Mouse (Mus musculus): Measurements from ENCODE around the gene Pam. TPM values are rescaled to one million over a fixed set of nuclear protein-coding genes. Genes with fewer than 3 reads are reported as not detected.

Gene Pam
- polyA plus RNA-seq, 1 experiment from 2014 or later = 30.7 TPM

DNA sequence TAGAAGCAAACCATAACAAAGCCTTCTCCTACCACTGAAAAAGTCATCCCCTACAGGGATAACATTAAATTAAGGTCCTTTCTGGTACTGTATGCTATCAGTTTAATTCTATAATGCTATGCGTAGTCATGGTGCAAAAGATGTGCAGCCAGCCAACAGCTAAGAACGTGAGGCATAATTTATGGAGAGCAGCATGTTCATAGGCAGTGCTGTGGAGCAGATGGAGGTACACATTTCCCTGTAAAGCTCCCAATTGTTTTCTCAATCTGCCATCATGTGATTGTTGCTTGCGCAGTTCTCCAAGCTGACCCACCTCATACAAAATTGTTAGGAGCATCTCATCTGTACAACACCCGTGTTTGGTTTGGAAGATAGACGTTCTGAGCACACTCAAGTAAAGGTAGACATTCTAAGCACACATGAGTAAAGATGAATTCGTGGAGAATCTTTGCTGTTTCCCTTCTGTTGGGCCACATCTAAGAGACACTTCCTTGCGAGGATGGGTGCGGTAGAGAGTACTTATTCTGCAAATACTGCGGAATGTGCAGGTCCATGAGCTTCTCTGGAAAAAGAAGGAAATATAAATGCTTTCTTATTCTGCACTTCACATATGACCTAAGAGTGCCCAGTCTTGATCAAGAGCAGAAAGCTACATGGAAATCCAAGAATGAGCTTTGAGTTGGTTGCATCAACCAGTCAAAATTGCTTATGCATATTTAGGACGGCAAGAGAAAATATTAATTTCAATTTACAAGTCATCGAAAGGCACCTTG, 2.7 kb upstream of the Pam start:
- ATAC-seq (replicated peaks; ENCODE audit: low FRiP score) = no peak
- no peak overlapping the region for H3K9ac ChIP-seq
- no peak overlapping the region for H3K27ac ChIP-seq
- 91% methylated on average over 11 of the region's 11 CpGs for WGBS
- no peak overlapping the region for H3K4me2 ChIP-seq
- no peak overlapping the region for H3K4me3 ChIP-seq (replicated peaks)
- 0 out of 2 replicates have a peak, but pooled peaks cover 5% of the 10 kb centered on the region for H3K27me3 ChIP-seq
- no peaks in the 10 kb centered on the region for H3K9me3 ChIP-seq (replicated peaks)
- H3K36me3 ChIP-seq = no peaks in the 10 kb centered on the region
- peaks cover 11% of the 10 kb centered on the region; the same call in 1 of the 2 replicates for H3K4me1 ChIP-seq

DNA sequence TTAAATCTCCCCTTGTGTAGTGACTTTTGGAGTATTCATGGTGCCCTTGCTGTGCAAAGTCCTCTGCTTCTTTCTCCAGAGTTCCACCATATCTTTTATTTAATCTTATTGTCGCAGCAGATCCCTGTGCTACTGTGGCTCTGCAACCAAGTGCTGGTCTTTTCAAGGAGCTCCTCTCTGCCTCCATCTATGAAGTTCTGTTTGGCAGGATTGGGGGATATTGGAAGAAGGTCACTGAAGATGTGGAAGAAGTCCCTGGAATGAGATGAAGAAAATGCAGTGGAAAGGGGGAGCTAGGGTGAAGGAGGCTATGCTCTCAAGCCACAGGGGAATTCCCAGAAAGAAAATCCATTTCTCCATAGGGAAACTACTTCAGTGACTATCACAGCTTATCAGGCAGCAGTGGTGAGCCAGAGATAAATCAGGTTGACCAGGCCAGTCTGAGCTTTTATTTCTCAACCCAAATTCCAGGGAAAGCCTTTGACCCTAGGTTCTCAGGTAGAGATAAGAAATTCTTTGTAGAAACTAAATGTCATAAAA, 1.0 kb upstream of the Pam start:
- H3K4me1 ChIP-seq = peaks cover 11% of the 10 kb centered on the region; the same call in 1 of the 2 replicates
- H3K4me2 ChIP-seq = no peak overlapping the region
- no peak for ATAC-seq (replicated peaks; ENCODE audit: low FRiP score)
- no peaks in the 10 kb centered on the region for H3K36me3 ChIP-seq
- H3K4me3 ChIP-seq (replicated peaks) = no peak overlapping the region
- no peak overlapping the region for H3K9ac ChIP-seq
- no peak overlapping the region for H3K27ac ChIP-seq
- 76% methylated on average over 1 of the region's 1 CpGs for WGBS
- no peaks in the 10 kb centered on the region for H3K9me3 ChIP-seq (replicated peaks)
- 0 out of 2 replicates have a peak, but pooled peaks cover 5% of the 10 kb centered on the region for H3K27me3 ChIP-seq

GRCm38 (mm10) chr1:98095991-98096330, 515 bp upstream of the Pam start:
- H3K9ac ChIP-seq = peak overlapping the region; percentile 76
- WGBS = 43% methylated on average over 9 of the region's 9 CpGs
- peak; percentile 1; the same call in 1 of the 2 replicates for ATAC-seq (replicated peaks; ENCODE audit: low FRiP score)

DNA sequence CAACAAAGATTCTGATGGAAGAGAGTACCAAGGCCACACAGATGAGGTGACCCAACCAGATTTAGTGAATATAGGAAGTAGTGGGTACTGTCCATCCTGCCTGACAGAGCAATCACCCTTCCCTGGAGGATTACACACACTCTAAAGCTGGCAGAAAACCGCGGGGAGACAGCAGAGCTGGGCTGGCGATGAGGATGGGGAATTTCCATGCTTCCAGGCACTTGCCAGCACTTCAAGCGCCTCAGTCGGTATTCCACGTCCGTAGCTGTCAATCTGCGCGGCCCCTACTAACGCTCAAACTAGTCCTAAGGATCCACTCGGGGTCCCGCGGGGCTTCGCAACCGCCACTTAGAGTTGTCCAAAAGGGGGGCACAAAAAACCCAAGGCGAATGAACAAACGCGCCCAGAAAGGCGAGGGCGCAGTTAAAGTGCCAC, 618 bp downstream of the Pam start:
- Histone ChIP-seq H3K9me3 (replicated peaks) (no peaks in the 10 kb centered on the region), H3K4me1 (peaks cover 11% of the 10 kb centered on the region; the same call in 1 of the 2 replicates), H3K4me3 (replicated peaks) (peak overlapping the region; percentile 68), H3K27me3 (0 out of 2 replicates have a peak, but pooled peaks cover 5% of the 10 kb centered on the region), H3K27ac (peak overlapping the region; percentile 74), H3K36me3 (no peaks in the 10 kb centered on the region), H3K9ac (peak overlapping the region; percentile 76), H3K4me2 (peak overlapping the region; percentile 92)
- peak; percentile 40 for ATAC-seq (replicated peaks; ENCODE audit: low FRiP score)
- WGBS = 0% methylated on average over 20 of the region's 20 CpGs

More at GRCm38 (mm10) chr1:98095991-98096330, 515 bp upstream of the Pam start:
- H3K36me3 ChIP-seq = no peaks in the 10 kb centered on the region
- H3K27ac ChIP-seq = no peak overlapping the region
- peak overlapping the region; percentile 68 for H3K4me3 ChIP-seq (replicated peaks)
- no peaks in the 10 kb centered on the region for H3K9me3 ChIP-seq (replicated peaks)
- peak overlapping the region; percentile 92 for H3K4me2 ChIP-seq
- 0 out of 2 replicates have a peak, but pooled peaks cover 5% of the 10 kb centered on the region for H3K27me3 ChIP-seq
- peaks cover 11% of the 10 kb centered on the region; the same call in 1 of the 2 replicates for H3K4me1 ChIP-seq

DNA sequence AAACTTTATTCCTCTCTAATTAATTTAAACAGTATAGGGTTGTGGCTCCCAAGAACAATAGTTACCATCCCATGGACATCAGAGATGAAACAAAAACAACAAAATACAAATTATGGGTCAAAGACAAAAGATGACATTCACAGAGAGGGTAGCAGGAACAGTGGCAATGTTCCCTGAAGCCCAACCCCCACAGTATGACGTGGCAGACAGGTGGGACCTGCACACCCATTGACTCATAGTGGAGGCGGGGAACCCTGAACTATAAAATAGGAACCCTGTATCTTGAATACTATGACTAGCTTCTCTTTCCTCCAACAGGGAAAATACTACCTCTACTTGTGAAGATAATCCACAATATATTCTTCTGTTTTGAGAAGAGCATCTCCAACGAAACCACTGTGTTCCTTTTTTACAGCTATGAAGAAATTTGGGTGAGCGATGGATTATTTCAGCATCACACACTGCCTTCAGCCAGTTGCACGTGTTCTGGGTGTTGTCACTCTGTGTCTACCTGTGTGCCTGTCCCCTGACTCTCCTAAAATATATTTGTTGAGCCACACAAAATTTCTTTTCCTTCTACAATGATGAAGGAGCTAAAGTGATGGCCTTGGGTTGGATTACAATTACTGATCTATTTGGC, 6.0 kb downstream of the Pam start:
- H3K27ac ChIP-seq = no peak overlapping the region
- 91% methylated on average over 5 of the region's 5 CpGs for WGBS
- peaks cover 7% of the 10 kb centered on the region; the same call in 1 of the 2 replicates for H3K4me1 ChIP-seq
- no peak overlapping the region for H3K4me3 ChIP-seq (replicated peaks)
- no peak for ATAC-seq (replicated peaks; ENCODE audit: low FRiP score)
- no peaks in the 10 kb centered on the region for H3K27me3 ChIP-seq
- no peaks in the 10 kb centered on the region for H3K36me3 ChIP-seq
- no peaks in the 10 kb centered on the region for H3K9me3 ChIP-seq (replicated peaks)
- no peak overlapping the region for H3K9ac ChIP-seq
- H3K4me2 ChIP-seq = no peak overlapping the region

GRCm38 (mm10) chr1:98086456-98086855, 9.0 kb downstream of the Pam start:
- H3K27ac ChIP-seq = no peak overlapping the region
- H3K27me3 ChIP-seq = no peaks in the 10 kb centered on the region
- no peak for ATAC-seq (replicated peaks; ENCODE audit: low FRiP score)
- H3K9ac ChIP-seq = no peak overlapping the region
- peaks cover 19% of the 10 kb centered on the region for H3K4me1 ChIP-seq
- H3K9me3 ChIP-seq (replicated peaks) = no peaks in the 10 kb centered on the region
- H3K36me3 ChIP-seq = no peaks in the 10 kb centered on the region
- H3K4me3 ChIP-seq (replicated peaks) = no peak overlapping the region
- H3K4me2 ChIP-seq = no peak overlapping the region
- 41% methylated on average over 3 of the region's 3 CpGs for WGBS

- H3K4me3 ChIP-seq (replicated peaks) = no peak overlapping the region
- H3K9me3 ChIP-seq (replicated peaks) = no peaks in the 10 kb centered on the region
- peaks cover 19% of the 10 kb centered on the region for H3K4me1 ChIP-seq
- no peak overlapping the region for H3K9ac ChIP-seq
- no peak overlapping the region for H3K27ac ChIP-seq
- H3K36me3 ChIP-seq = no peaks in the 10 kb centered on the region
- H3K27me3 ChIP-seq = no peaks in the 10 kb centered on the region
- no peak overlapping the region for H3K4me2 ChIP-seq
- 62% methylated on average over 13 of the region's 13 CpGs for WGBS
- ATAC-seq (replicated peaks; ENCODE audit: low FRiP score) = no peak
These were observed 10.7 kb downstream of the Pam start for GRCm38 (mm10) chr1:98084596-98085274.

DNA sequence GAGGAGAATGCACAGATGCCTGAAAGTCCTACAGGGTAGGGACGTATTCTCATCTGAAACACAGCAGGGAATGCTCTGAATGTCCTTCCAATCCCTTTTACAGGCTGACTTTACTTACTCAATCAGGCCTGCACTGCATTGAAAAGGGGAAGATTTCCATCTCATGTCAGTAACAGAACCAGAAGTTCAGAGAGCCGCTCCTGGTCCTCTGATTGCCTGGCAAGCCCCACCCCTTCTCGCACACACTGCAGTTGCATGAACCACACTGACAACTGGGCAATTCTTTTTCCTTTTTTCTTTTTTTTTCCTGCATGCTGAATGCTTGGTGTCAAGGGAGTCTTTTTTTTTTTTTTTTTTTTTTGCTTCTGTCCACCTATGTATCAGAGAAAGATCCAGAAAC, 11.9 kb downstream of the Pam start:
- peaks cover 19% of the 10 kb centered on the region for H3K4me1 ChIP-seq
- H3K4me3 ChIP-seq (replicated peaks) = no peak overlapping the region
- no peaks in the 10 kb centered on the region for H3K27me3 ChIP-seq
- H3K36me3 ChIP-seq = no peaks in the 10 kb centered on the region
- H3K27ac ChIP-seq = no peak overlapping the region
- H3K4me2 ChIP-seq = no peak overlapping the region
- ATAC-seq (replicated peaks; ENCODE audit: low FRiP score) = no peak
- H3K9me3 ChIP-seq (replicated peaks) = no peaks in the 10 kb centered on the region
- WGBS = 78% methylated on average over 3 of the region's 3 CpGs
- H3K9ac ChIP-seq = no peak overlapping the region

- Histone ChIP-seq H3K27me3 (no peaks in the 10 kb centered on the region), H3K9me3 (replicated peaks) (no peaks in the 10 kb centered on the region), H3K4me3 (replicated peaks) (no peak overlapping the region), H3K4me1 (peaks cover 19% of the 10 kb centered on the region), H3K27ac (no peak overlapping the region), H3K36me3 (no peaks in the 10 kb centered on the region), H3K9ac (no peak overlapping the region), H3K4me2 (no peak overlapping the region)
- WGBS = 51% methylated on average over 6 of the region's 6 CpGs
- ATAC-seq (replicated peaks; ENCODE audit: low FRiP score) = peak; percentile 69; the same call in 1 of the 2 replicates
These were observed 12.5 kb downstream of the Pam start for GRCm38 (mm10) chr1:98082988-98083387.

- Histone ChIP-seq H3K4me2 (no peak overlapping the region), H3K36me3 (no peaks in the 10 kb centered on the region), H3K27ac (no peak overlapping the region), H3K4me1 (peaks cover 19% of the 10 kb centered on the region), H3K9ac (no peak overlapping the region), H3K27me3 (no peaks in the 10 kb centered on the region), H3K9me3 (replicated peaks) (no peaks in the 10 kb centered on the region), H3K4me3 (replicated peaks) (no peak overlapping the region)
- 78% methylated on average over 2 of the region's 2 CpGs for WGBS
- no peak for ATAC-seq (replicated peaks; ENCODE audit: low FRiP score)
These were observed 15.0 kb downstream of the Pam start for GRCm38 (mm10) chr1:98080431-98080830.

GRCm38 (mm10) chr1:98079640-98080039, 15.8 kb downstream of the Pam start:
- H3K9ac ChIP-seq = no peak overlapping the region
- H3K27ac ChIP-seq = no peak overlapping the region
- H3K36me3 ChIP-seq = no peaks in the 10 kb centered on the region
- ATAC-seq (replicated peaks; ENCODE audit: low FRiP score) = no peak
- H3K4me2 ChIP-seq = no peak overlapping the region
- H3K4me3 ChIP-seq (replicated peaks) = no peak overlapping the region
- peaks cover 16% of the 10 kb centered on the region for H3K4me1 ChIP-seq
- H3K9me3 ChIP-seq (replicated peaks) = no peaks in the 10 kb centered on the region
- no peaks in the 10 kb centered on the region for H3K27me3 ChIP-seq
- 67% methylated on average over 7 of the region's 7 CpGs for WGBS

GRCm38 (mm10) chr1:98078735-98079134, 16.7 kb downstream of the Pam start:
- H3K27ac ChIP-seq = no peak overlapping the region
- no peaks in the 10 kb centered on the region for H3K36me3 ChIP-seq
- ATAC-seq (replicated peaks; ENCODE audit: low FRiP score) = no peak
- 90% methylated on average over 7 of the region's 7 CpGs for WGBS
- H3K4me1 ChIP-seq = peaks cover 12% of the 10 kb centered on the region
- no peaks in the 10 kb centered on the region for H3K9me3 ChIP-seq (replicated peaks)
- no peak overlapping the region for H3K4me3 ChIP-seq (replicated peaks)
- H3K9ac ChIP-seq = no peak overlapping the region
- no peaks in the 10 kb centered on the region for H3K27me3 ChIP-seq
- H3K4me2 ChIP-seq = no peak overlapping the region
